Mouse (Mus musculus): ENCODE results near the gene Apeh.
A peak's percentile ranks its signal among the peaks of the same experiment; 100 is the strongest.

Apeh gene

GRCm38 (mm10) chr9:108082549-108082948 is 11.9 kb downstream of the Apeh start:
- no peak for DNase-seq (ENCODE audit: extremely low read depth, low read depth)

- DNase-seq (ENCODE audit: extremely low read depth, low read depth), result peak; percentile 81
These were observed 14.2 kb downstream of the Apeh start, which contains the start of gene Mst1 for GRCm38 (mm10) chr9:108080168-108080567. Gene Mst1, plus strand, starts transcription at chr9:108080436.

DNA sequence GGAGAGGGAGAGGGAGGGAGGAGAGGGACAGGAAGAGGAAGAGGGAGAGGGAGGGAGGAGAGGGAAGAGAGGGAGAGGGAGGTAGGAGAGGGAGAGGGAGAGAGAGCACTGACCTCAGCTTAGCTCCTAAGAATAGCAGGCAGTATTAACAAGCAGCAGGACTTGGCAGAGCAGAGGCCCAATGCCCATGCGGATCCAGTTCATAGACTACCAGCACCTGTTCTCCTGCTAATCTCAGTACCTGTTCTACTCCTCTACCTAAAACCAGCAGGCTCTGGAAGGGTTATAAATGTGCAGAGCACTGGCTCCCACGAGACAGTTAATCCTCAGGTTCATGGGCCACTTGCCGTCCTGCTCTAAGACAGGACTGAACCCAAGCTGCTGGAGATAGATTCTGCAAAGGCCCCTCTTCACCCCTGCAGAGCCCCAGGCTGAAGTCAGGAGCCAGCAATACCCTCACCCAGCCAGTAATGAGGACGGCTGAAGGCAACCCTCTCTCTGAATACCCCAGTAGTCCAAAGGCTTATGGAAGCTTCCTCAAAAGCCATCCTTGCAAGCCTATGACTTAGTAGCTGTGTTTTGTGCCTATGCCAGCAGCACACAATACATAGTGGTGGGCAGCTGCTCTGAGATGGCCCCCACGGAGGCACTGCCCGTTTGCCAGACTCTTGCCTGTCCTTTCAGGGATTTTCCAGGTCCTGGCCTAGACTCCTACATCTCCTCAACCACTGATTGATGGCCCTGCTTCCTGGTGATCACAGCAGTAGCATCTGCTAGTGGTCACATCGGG is 21.1 kb downstream of the Apeh start:
- DNase-seq (ENCODE audit: extremely low read depth, low read depth), result no peak

- no peak for DNase-seq (ENCODE audit: extremely low read depth, low read depth)
These were observed 21.9 kb downstream of the Apeh start for GRCm38 (mm10) chr9:108072481-108072924.

DNA sequence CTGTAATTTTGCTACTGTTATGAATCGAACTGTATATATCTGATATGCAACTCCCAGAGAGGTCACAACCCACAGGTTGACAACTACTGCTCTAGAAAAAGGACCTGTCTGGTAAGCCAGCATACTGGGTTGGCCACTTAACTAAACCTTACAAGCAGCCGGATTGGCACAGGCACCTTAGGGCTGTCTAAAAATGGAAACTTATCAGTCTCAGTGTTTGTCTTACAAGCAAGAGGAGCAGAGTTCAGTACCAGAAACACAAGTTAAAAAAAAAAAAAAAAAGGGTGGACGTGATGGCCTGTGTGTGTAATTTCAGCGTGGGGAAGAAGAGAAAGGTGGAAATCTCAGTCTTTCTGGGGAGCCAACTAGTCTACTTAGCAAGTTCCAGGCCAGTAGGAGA is 22.6 kb downstream of the Apeh start:
- no peak for DNase-seq (ENCODE audit: extremely low read depth, low read depth)

DNA sequence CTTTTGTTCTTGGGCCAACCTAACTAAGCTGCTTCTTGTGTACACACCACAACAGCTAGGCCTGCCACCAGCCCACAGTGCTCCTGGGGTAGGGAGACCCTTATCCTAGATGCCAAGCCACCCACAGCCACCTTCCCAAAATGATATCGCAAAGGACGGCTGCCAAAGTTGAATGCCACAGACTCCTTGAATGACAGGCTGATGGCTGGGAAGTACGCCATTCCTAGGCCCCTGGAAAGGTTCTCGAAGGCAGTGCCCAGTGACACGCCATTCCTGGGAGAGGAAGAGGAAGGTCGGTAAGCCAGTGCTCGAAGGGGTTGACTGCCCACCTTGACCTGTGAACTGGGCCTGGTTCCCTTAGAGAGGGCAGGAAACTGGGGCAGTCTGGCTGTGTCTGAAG is 24.9 kb downstream of the Apeh start:
- DNase-seq (ENCODE audit: extremely low read depth, low read depth), result no peak

GRCm38 (mm10) chr9:108069007-108069406 is 25.4 kb downstream of the Apeh start:
- DNase-seq (ENCODE audit: extremely low read depth, low read depth), result no peak

GRCm38 (mm10) chr9:108067900-108068299 is 26.5 kb downstream of the Apeh start:
- peak; percentile 65 for DNase-seq (ENCODE audit: extremely low read depth, low read depth)

DNA sequence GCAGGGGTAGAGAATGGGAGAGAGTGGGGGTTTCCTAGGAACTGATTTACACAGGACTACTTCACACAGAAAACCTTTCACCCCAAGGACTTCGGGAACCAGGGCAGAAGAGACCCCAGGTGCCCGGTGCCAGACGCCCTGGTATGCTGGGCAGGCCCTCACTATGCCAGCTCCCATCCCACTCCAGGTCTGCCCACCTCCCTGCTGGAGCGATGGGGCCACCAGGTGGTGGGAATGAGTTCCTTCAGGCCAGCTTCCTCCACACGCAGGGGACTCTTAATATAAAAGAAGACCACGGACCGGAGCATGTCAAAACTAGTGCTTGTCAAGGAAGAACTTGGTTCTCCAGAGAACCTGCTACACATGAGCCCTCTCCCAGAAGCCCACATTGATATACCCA is 27.2 kb downstream of the Apeh start:
- DNase-seq (ENCODE audit: extremely low read depth, low read depth), result no peak

DNA sequence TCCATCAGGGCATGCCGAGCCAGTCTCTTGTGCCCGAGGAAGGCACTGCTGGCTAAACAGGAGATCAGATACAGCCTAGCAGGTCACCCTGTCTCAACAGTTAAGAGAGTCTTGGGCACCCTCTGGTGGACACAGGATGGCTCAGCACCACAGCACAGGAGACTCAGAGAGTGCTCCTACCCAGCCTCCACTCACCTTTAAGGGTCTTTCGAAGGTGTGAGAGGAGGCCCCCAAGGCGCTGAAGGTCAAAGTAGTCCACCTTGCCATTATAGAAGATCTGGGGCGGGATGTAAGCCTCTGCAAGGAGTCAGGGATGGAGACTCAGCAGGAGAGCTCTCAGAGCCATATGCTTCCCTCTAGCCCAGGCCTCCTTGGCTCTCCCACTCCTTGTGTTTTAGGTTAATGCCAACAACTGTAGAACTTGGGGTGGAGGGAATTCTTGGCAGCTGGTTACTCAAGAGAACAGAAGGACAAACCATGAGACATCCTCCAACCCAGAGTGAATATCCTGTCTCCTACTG is 28.9 kb downstream of the Apeh start:
- peak; percentile 26 for DNase-seq (ENCODE audit: extremely low read depth, low read depth)

- DNase-seq (ENCODE audit: extremely low read depth, low read depth), result no peak
These were observed 31.0 kb downstream of the Apeh start for GRCm38 (mm10) chr9:108063361-108063760.

DNA sequence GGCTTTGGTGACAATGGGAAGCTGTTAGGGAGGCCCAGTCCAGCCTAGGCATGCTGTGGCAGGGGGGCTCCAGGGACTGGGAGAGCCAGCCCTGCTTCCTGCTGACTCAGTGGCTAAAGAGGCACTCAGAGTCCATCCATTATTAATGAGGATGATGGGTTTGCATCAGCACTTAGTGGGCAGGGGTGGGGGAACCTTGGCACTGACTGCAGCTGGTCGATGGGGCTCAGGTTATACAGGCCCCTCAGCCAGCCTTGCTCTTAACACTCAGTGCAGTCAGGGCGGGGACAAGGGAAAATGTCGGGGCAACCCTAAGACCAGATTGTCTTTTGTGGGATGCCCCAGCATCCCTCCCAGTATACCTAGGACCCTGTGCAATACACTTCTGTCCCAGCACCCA is 32.3 kb downstream of the Apeh start:
- DNase-seq (ENCODE audit: extremely low read depth, low read depth), result no peak

DNA sequence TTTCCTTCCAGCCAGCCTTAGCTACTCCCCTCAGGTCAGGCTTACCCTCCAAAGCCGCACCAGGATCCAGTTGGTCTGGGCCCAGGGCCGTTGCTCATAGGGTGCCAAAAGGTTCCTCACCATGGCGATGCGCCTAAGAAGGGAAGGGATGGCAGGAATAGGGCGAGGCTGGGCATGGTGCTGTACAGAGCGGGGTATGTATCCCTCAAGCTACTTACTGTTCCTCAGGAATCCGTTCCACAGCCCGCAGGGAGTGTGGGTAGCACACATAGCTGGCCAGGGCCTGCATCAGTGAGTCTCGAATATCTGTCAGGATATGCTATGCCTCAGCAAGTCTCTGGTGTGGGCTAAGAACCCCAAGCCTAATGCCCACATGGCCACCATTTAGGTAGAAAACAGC is 36.1 kb downstream of the Apeh start:
- DNase-seq (ENCODE audit: extremely low read depth, low read depth), result no peak

- no peak for DNase-seq (ENCODE audit: extremely low read depth, low read depth)
These were observed 37.2 kb downstream of the Apeh start for GRCm38 (mm10) chr9:108057262-108057562.

DNA sequence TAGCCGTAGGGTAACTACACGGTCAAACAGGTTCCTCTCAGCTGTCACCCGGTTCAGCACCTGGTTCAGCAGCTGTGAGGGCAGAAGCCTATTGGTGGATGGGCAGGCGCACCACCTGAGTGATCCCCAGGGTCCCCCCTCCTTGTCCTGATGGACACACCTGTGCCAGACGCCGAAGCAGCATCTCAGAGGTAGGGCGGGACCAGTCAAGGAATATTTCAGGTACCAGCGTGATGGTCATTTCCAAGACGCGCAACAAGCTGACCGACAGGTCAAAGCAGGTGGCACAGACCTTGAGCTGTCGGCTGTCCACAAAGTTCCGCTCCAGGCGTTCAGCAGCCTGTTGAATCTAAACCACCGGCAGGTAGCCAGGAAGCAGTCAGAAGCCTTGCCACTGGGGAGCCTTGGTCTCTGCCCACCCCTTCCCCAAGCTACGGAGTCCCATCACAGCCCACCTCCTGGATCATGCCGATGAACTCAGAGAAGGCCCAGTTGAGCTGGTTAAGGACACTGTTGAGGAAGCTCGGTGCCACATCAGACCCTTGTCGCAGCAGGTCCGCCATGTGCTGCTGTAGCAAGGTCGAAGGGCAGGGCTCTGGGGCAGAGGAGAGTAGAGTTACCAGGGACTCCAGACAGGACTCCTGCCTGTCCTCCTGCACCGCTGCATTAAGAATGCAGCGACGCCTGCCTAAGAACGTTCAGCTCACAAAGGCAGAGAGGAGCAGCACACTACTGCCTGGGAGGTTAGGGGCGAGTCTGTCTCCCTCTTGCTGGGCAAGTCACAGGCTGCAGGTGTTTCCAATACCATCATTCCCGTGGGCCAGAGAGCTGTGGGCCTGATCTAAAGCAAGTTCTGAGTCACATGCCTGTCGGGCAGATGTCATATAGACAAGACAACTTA is 37.8 kb downstream of the Apeh start:
- no peak for DNase-seq (ENCODE audit: extremely low read depth, low read depth)

GRCm38 (mm10) chr9:108055661-108056237 is 38.7 kb downstream of the Apeh start:
- DNase-seq (ENCODE audit: extremely low read depth, low read depth), result no peak

GRCm38 (mm10) chr9:108055061-108055460 is 39.3 kb downstream of the Apeh start:
- no peak for DNase-seq (ENCODE audit: extremely low read depth, low read depth)

- no peak for DNase-seq (ENCODE audit: extremely low read depth, low read depth)
These were observed 39.9 kb downstream of the Apeh start for GRCm38 (mm10) chr9:108054331-108055040.

DNA sequence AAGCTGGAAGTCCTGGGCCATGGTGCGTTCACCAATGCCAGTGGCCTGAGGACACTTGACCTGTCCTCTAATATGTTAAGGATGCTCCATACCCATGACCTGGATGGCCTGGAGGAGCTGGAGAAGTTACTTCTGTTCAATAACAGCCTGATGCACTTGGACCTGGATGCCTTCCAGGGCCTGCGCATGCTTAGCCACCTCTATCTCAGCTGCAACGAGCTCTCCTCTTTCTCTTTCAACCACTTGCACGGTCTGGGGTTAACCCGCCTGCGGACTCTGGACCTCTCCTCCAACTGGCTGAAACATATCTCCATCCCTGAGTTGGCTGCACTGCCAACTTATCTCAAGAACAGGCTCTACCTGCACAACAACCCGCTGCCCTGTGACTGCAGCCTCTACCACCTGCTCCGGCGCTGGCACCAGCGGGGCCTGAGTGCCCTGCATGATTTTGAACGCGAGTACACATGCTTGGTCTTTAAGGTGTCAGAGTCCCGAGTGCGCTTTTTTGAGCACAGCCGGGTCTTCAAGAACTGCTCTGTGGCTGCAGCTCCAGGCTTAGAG is 40.7 kb downstream of the Apeh start:
- DNase-seq (ENCODE audit: extremely low read depth, low read depth), result no peak

GRCm38 (mm10) chr9:108052885-108053664 is 41.3 kb downstream of the Apeh start, which contains the start of gene Amigo3:
Gene Amigo3, plus strand, starts transcription at chr9:108053159.
- peak; percentile 91 for DNase-seq (ENCODE audit: extremely low read depth, low read depth)
